Mouse (Mus musculus) neural tube, embryonic 10.5 days (tissue): Measurements from ENCODE around the gene Dlec1.

ENCODE experiments used
- DNase-seq: peaks from one replicate; pipeline ENCODE4 v3.0.0-alpha.2; 2017; ENCODE audit warnings: low spot score; ENCODE audit errors: extremely low spot score

Dlec1 gene

DNA sequence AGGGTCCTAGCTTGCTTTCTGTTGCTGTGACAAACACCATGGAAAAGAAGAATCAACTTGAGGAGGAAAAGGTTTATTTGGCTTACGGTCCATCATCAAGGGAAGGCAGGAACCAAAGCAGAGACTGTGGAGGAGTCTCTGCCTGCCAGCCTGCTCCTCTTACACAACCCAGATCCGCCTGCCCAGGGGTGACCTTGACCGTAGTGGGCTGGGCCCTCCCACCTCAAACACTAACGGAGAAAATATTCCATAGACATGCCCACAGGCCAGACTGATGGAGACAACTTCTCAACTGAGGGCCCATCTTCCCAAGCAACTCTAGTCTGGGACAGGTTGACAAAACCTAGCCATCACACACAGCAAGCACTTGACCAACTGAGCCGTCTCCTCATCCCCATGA, 39.8 kb downstream of the Dlec1 start:
- no peak for DNase-seq

DNA sequence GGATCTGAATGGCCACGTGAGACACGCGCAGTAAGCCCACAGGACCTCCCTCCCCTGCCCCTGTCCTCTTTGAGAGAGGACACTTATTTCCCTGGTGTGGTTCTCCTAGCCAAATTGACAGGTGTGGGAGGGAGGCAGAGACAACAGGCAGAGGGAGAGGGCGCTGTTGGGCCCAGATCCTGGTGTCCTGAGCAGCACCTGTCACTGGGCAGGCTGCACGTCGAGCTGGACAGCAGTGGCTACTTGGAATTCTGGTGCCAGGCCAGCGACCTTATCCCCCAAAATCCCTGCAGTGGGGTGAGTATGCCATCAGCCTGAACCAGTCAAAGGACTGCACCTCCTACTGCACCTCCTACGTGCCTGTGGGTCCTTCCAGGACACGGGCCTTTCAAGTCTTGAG, 41.1 kb downstream of the Dlec1 start:
- DNase-seq: no peak

DNA sequence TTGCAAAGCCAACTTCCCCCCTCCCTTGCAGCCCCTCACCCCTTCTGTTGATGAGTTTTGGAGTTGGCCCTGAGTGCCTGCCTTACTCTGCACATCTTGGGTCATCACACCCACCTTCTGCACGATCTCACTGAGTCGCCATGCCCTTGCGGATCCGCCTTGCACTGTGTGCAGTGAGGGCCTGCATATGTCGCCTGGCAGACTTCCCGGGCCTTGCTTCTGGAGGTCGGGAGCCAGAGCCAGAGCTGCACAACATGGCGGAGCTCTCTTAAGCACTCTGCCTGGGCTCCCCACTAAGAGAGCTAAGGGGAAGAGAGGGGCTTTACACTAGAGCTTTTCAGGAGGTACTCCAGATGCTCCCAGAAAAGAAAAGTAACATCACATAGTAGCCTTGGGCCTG, 42.4 kb downstream of the Dlec1 start:
- no peak for DNase-seq

DNA sequence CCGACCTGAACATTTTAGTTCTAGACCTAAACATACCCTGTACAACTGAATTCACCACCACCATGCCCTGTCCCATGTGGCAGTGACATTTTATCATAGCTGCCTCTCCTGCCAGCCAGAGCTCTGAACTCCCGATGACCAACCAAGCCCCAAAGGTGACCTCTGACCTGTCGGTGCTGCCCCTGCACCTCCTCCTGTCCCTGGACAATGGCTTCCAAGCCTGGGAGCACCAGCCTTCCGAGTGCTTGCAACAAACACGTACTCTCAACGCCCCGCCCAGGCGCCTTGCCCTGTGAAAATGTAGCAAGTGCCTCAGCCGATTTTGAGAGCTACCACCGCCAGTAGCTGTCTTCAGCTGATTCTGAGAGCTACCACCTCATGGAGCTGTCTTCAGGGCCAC, 42.9 kb downstream of the Dlec1 start:
- no peak for DNase-seq

DNA sequence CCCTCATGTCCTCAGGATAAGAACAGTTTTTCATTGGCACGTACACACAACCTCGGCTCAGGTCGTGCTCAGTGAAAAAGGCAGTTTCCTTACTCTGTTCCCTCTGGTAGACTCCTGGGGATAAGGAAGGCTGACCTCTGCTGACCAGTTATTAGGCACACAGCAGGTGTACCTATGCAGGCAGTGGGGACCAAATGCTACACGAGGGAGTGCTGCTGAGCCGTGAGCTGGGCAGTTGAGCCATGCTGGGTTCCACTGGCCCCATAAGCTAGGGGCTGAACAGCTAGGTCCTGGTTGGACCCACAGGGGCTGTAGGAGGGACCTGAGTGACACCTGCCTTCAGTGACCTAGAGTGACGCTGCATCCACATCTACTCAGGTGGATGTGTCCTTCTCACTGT, 43.4 kb downstream of the Dlec1 start:
- no peak for DNase-seq

DNA sequence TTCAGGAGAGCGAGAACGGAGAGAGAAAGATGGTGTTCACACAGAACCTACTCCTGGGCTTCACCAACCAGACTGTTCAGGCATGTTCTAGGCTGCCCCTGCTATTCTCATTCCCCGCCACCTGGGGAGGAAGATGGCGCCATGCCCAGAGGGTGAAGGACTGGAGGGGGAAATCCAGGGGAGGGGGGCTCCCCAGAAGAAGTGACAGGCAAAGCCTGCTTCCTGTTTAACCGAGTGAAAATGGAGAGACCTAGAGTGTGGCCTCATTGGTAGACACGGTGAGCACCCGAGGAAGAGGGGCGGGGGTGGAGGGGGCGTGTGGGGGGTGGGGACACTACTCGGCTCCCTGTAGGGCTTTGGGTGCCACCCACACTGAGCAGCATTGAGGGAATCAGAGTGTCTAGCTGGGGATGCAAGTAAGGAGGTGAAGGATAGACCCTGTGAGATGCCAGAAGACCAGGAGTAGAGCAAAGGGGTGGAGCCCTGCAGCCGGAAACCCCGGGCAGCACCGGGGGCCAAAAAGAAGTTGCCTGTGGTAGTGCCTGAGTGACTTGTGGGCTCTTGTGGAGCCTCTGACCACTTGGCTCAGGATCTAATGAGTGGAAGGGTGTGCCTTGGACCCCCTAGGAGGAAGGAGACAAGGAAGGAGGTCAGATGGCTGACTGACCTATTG, 44.0 kb downstream of the Dlec1 start:
- DNase-seq: no peak

DNA sequence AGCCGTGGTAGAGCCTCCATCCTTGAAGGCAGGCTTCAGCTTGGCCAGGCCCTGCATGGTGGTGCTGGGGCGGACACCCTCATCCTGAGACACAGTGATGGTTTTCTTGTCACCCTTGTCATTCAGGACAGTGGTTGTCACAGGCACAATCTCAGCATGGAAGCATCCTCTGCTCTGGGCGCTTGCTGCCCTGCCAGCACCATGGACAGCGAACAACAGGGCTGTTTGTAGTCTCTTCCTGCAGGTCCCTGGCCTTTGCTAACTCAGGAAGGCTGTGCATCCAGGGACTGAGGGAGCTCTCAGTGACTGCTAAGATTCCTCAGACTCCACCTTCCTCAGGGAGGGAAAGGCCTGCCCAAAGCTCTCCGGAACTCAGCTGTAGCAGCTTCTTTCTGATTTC, 47.3 kb downstream of the Dlec1 start:
- DNase-seq: peak; percentile 74

DNA sequence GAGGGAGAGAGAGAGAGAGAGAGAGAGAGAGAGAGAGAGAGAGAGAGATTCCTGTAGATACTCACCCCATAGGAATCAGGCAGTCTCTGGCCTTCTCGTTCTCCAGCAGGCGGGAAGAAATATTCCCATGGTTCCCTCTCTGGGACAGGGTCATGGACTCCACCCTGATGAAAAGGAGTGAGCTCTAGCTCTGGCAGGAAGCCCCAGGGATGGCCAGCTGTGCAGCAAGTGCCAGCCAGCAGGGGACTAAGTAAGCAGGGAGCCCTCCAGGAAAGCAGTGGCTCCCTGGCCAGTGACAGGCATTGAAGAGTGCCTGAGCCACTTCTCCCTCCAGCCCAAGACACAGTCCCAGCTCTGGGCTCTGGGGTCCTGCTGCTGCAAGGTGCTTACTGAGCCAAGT, 49.5 kb downstream of the Dlec1 start:
- DNase-seq: no peak

DNA sequence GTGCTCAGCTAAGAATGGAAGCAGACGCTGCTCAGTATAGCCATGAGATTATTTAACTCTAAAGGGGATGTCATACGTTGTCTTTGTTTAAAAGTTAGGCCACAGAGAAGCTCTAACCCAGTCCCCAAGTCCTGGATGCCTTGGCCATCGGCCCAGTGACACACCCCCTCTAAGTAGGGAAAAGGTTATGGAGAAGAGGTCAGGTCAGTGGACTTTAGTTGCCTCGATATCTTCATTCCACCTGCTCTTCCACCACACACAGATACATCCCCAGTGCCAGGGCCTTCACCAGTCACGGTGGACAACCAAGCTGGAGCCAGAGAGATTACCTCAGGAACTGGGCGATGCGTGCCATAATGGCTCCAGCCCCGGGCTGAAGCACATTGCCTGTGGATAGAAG, 53.1 kb downstream of the Dlec1 start:
- no peak for DNase-seq

DNA sequence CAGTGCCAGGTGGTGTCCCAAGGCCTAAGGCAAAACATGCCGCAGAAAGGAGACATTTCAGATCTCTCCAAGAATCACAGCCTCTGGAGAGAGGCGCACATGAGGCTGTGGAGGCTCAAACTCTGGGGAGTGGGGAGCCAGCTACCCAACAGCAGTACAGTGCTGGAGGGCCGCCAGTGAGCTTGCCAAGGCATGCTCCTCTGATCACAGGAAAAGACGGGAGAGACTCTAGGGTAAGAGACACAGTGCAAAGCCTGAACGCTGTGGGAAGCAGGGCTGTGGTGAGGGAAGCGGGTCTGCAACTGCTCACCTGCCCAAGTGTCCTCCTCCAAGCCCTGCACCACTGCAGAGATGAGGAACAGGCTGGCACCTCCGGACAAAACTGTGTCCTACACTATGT, 53.5 kb downstream of the Dlec1 start:
- no peak for DNase-seq

DNA sequence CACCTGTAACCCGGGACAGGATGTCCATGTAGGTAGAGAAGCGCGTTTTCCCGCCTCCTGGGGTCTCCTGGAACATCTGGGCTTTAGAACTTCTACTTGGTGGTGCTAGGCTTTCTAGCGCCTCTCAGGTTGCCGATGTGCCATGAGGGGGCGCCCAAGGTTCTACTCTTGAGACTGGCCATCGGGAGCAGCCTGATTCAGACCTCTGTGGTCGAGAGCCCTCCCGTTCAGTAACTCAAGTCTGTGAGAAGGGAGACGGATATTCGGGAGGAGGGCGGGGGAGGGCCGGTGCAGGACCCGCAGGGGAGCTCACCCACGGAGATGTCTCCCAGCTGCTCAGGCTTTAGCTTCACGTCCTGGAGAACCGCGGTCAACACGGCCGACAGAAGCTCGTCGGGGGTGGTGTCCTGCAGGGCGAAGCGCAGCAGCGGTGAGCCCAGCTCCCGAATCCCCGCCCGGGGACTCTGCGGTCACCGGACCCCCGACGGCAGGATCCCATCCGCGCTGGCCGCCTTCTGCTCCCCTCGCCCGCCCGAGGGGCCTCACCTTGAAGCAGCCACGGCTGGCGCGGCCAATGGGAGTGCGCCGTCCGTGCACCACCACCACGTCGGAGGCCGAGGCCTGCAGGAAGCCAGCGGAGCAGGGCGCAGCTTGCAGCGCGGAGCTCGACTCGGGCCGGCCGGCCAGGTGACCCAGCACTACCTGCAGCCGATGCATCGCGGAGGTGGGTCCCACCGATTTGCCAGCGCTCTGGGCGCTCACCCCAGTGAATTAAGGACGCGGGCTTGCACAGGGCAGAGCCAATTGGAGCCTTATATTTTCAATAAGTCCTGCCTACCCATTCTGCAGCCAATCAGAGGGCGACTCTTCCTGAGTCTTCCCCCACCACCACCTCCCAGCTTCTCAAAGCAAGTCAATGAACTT, 54.3 kb downstream of the Dlec1 start, which contains the start of gene Acaa1b:
TSS of gene Acaa1b (minus strand) at position 816 of the 924 bp plus-strand sequence.
- peak; percentile 80 for DNase-seq

DNA sequence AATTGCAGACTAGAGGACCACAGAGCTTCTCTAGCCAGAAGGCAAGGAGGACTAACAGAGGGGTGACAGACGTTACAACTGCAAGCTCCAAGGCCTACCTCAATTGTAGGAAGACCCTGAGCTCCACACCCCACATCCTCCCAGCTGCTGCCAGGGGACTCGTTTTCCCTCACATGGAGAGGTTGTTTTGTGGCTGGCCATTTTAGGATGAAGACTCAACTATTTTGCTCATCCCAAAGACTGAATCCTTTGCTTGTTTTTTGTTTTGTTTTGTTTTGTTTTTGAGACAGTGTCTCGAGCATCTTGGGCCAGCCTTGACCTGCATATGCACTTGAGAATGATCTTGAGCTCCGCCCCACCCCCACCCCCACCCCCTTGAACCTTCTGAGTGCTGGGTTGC, 56.6 kb downstream of the Dlec1 start, which contains the start of gene Gm47289:
TSS of gene Gm47289 (plus strand) at position 301 of the 400 bp plus-strand sequence.
- no peak for DNase-seq

DNA sequence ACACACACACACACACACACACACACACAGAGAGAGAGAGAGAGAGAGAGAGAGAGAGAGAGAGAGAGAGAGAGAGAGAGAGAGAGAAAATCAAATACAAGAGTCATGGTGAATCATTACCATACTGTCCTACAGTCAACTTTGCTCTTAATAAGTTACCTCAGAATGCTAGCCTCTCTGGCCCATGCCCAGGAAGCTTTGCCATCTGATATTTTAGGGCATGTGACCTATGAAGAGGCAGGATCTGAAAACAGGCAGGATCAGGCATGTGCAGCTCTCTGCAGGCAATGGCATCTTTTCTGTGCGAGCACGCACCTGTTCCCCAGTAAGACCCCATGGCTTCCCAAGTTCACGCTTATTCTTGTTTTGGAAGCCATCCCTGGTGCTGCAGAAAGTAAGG, 58.4 kb downstream of the Dlec1 start:
- no peak for DNase-seq

DNA sequence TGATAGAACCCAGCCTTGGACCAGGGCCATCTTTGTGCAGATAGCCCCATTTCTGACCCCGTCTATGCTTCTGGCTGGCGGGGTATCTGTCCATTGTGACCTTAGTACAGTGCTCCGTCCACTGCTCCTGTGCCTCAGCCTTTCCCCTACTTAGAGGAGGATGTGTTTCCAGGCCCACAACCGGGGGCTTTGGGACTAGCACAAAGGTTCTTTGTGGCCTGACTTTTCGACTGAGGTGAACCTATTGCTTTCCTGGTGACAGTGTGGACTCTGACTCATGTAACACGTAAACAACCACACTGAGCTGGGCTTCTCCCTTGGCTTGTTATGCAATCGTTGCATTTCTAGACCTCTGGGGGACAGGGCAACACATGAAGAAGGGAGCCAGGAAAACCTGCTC, 62.5 kb downstream of the Dlec1 start:
- DNase-seq: no peak

DNA sequence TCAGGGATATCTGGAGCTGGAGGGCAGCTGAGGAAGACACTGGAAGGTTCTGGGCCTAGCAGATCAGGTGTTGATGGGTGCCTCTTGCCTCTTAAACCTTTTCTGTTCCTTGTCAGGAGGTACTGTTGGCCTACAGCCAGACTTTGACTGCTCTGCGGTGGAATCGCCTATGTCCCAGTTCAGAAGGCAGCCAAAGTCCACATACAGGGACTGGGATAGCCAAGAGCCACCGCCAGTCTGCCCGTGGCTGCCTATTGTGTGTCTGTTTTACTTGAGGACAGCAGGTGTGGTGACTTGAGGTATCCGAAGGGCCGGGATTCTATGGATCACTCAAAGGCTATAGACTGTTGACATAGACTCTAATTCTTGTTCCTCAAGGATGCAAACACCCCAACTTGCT, 63.3 kb downstream of the Dlec1 start:
- no peak for DNase-seq

DNA sequence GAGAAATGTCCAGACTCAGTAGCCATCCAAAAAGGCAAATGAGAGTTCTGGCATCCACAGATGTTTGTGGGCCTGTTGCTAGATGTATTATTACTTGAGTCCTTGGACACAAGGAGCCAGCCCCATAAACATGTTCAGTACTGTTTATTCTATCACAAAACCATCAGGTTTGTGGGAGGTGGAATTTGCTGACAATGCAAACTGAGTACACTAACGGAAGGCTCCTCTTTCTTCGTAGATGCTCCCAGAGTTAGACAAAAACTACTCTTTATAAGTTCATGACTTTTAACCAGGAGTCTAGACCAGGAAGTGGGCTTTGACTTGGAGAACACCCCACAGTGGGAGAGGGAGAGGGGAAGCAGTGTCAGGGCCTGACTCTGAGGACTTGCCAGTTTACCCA, 65.3 kb downstream of the Dlec1 start:
- DNase-seq: no peak

DNA sequence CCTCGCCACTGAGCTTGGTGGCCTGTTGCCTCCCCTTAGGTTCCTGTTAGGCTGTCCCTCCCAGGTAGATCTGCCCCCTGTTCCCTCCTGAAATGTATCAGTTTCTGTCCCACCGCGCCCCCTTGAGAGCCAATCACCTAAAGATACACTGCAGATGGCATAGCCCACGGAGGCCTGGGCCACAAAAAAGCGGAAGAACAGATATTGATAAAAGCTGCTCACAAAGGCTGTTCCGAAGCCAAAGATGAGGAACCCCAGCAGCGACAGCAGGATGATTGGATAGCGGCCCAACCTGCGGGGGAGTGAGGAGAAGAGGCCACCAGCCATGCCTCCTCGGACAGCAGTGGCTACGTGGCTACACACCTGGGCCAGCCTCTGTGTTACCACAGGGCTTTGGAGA, 77.0 kb downstream of the Dlec1 start:
- no peak for DNase-seq

DNA sequence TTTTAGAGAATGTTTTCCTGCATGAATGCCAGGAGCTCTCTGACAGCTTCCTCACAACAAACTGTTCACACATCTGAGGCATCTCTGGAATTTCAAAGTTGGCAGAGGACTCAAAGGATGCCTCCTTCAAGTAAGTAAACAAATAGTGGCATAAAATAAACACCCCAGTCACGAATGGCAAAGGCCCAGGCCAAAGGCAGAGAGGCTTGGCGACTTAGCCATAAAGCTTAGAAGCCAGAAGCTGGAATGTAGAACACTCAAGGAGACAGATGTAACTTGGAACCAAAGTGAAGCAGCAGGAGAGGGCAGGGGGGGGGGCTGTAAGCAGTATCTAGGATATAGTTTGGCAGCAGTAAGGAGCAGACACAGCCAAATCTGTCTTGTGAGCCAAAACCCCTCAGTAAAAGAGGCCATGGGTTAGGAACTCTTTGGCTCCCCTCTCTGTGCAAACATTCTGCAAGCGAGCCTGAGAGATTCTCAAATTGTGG, 79.0 kb downstream of the Dlec1 start:
- DNase-seq: no peak

DNA sequence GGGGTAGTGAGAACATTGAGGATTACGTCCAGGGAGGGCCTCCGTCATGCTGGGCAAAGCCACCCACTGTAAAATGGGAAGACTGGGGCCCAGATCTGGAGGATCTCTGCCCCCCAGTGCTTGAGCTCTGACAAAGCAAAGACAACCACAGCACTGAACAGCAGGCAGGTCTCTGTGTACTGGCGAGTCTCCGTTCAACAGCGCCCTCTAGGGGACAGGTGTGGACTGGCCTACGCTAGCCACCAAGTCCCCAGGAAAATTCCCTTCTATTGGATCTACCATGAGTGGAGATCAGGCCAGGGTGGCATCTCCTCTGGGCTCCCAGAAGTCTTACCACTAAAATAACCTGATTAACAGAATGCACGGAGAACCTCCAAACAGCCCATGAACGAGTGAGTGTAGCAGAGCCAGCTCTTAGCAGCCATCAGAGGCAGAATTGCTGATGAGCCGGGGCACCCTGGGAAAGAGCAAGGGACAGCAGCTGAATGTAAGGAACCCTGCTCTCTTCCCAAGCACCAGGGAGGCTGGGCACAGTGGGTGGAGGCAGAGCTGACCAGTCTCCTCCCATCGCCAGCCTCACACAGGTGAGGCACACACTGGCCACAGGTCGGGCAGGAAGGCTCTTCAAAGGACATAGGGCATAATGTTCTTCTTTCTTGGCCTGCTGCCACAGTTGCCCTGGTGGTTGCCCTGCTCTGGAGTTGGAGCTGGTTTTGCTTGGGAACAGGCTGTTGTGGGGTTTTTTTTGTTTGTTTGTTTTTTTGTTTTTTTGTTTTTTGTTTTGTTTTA, 90.1 kb downstream of the Dlec1 start:
- peak; percentile 23 for DNase-seq
